Mouse (Mus musculus) small intestine, adult 2 months (tissue): ENCODE results near the gene Olfr1510. TPM values are rescaled to one million over a fixed set of nuclear protein-coding genes. Genes with fewer than 3 reads are reported as not detected.
"Not testable (repeated sequence)": the region's sequence is repeated elsewhere in the genome, so short reads cannot be mapped to it uniquely, and the experiment has no call there.

ENCODE experiments used
- H3K27ac ChIP-seq: fragments of 200-500 bp; 2 replicates; pipeline ENCODE4 v1.5.1; 2012; ENCODE audit warnings: low read depth, low read length, control low read depth, inconsistent platforms; ENCODE audit not compliant: insufficient read depth
- H3K27me3 ChIP-seq: fragments of 200-500 bp; 2 replicates; pipeline ENCODE4 v1.6.1; 2012; ENCODE audit warnings: mild to moderate bottlenecking, moderate library complexity, low read length, inconsistent platforms; ENCODE audit not compliant: control insufficient read depth, insufficient read depth
- H3K36me3 ChIP-seq: fragments of 200-500 bp; 2 replicates; pipeline ENCODE4 v1.6.1; 2012; ENCODE audit warnings: mild to moderate bottlenecking, low read length, control low read depth, inconsistent platforms; ENCODE audit not compliant: control insufficient read depth, insufficient read depth
- H3K4me1 ChIP-seq: fragments of 200-500 bp; 2 replicates; pipeline ENCODE4 v1.6.1; 2012; ENCODE audit warnings: low read length, inconsistent platforms, mixed read lengths; ENCODE audit not compliant: control insufficient read depth, insufficient read depth, insufficient read length
- H3K4me3 ChIP-seq: fragments of 200-500 bp; 2 replicates; pipeline ENCODE4 v1.5.1; 2012; ENCODE audit warnings: low read depth, mild to moderate bottlenecking, control low read depth, inconsistent platforms, low read length, moderate library complexity
- CTCF ChIP-seq: fragments of 200-500 bp; IDR thresholded peaks from 2 replicates; pipeline ENCODE4 v1.5.1; 2012; ENCODE audit warnings: low read depth, mild to moderate bottlenecking, control low read depth, inconsistent platforms, low read length, moderate library complexity, mixed read lengths; ENCODE audit not compliant: insufficient replicate concordance, insufficient read length; ENCODE audit errors: extremely low read depth
- POLR2A ChIP-seq: fragments of 200-500 bp; IDR thresholded peaks from 2 replicates; pipeline ENCODE4 v1.6.1; 2012; ENCODE audit warnings: low read depth, mild to moderate bottlenecking, control low read depth, inconsistent platforms, low read length, moderate library complexity
- WGBS: fragments of 180-500 bp; shearing (Covaris S2); methylation state at CpG from one replicate; pipeline ENCODE4 v1.1.7; 2018; 5-methylcytosine and 5-hydroxymethylcytosine counted together
- polyA plus RNA-seq: library from polyadenylated mRNA; depleted of rRNA; stranded (reverse); fragments of >200 nt; gene quantifications from 2 replicates; pipeline ENCODE4 v1.2.3, GENCODE M21; 2012; rRNA removed

The Olfr1510 gene
- polyA plus RNA-seq = not detected in 2 replicates

- WGBS = 89% methylated on average over 3 of the region's 3 CpGs
- TF ChIP-seq CTCF (no peak), POLR2A (no peak)
- Histone ChIP-seq H3K27me3 (no peaks in the 10 kb centered on the region), H3K4me3 (no peak within 1 kb of the TSS), H3K27ac (no peak within 1 kb of the TSS), H3K36me3 (no peaks in the 10 kb centered on the region), H3K4me1 (no peaks in the 10 kb centered on the region)
These were observed at the start of gene Olfr1510 for GRCm38 (mm10) chr14:52414273-52414672. Gene Olfr1510 (minus strand): TSS chr14:52414373.

- H3K27me3 ChIP-seq = no peaks in the 10 kb centered on the region
- H3K4me3 ChIP-seq = no peak overlapping the region
- no peaks in the 10 kb centered on the region for H3K4me1 ChIP-seq
- H3K36me3 ChIP-seq = no peaks in the 10 kb centered on the region
- no peak overlapping the region for H3K27ac ChIP-seq
- no peak for TF ChIP-seq POLR2A
- no peak for TF ChIP-seq CTCF
These were observed 47.8 kb upstream of the Olfr1510 start for GRCm38 (mm10) chr14:52461928-52462327.

GRCm38 (mm10) chr14:52451138-52451537 lies 37.0 kb upstream of the Olfr1510 start:
- Histone ChIP-seq H3K4me1 (no peaks in the 10 kb centered on the region), H3K36me3 (no peaks in the 10 kb centered on the region), H3K27ac (no peak overlapping the region), H3K27me3 (no peaks in the 10 kb centered on the region), H3K4me3 (no peak overlapping the region)
- WGBS = 78% methylated on average over 8 of the region's 8 CpGs
- TF ChIP-seq POLR2A = no peak
- no peak for TF ChIP-seq CTCF

- Histone ChIP-seq H3K4me1 (no peaks in the 10 kb centered on the region), H3K27ac (no peak within 1 kb of the TSS), H3K36me3 (no peaks in the 10 kb centered on the region), H3K27me3 (no peaks in the 10 kb centered on the region), H3K4me3 (no peak within 1 kb of the TSS)
- no peak for TF ChIP-seq POLR2A
- TF ChIP-seq CTCF = no peak
These were observed 28.5 kb upstream of the Olfr1510 start, which contains the start of gene Olfr1509 for GRCm38 (mm10) chr14:52442690-52443089. Gene Olfr1509 (plus strand): TSS chr14:52442990.

GRCm38 (mm10) chr14:52427686-52428085 lies 13.5 kb upstream of the Olfr1510 start:
- H3K4me3 ChIP-seq = no peak overlapping the region
- WGBS = 82% methylated on average over 1 of the region's 1 CpGs

GRCm38 (mm10) chr14:52410142-52410919 lies 3.8 kb downstream of the Olfr1510 start:
- H3K36me3 ChIP-seq, H3K27ac ChIP-seq, H3K4me1 ChIP-seq, H3K27me3 ChIP-seq, H3K4me3 ChIP-seq: not testable (repeated sequence)
- 74% methylated on average over 8 of the region's 10 CpGs for WGBS

More at GRCm38 (mm10) chr14:52427686-52428085, 13.5 kb upstream of the Olfr1510 start:
- Histone ChIP-seq H3K27me3 (no peaks in the 10 kb centered on the region), H3K4me1 (no peaks in the 10 kb centered on the region), H3K27ac (no peak overlapping the region), H3K36me3 (no peaks in the 10 kb centered on the region)
- TF ChIP-seq POLR2A (no peak), CTCF (no peak)

- Histone ChIP-seq H3K27me3 (no peaks in the 10 kb centered on the region), H3K4me1 (no peaks in the 10 kb centered on the region), H3K27ac (no peak within 1 kb of the TSS), H3K36me3 (no peaks in the 10 kb centered on the region), H3K4me3 (no peak within 1 kb of the TSS)
- TF ChIP-seq CTCF = no peak
- TF ChIP-seq POLR2A = no peak
- 79% methylated on average over 4 of the region's 4 CpGs for WGBS
These were observed 16.9 kb downstream of the Olfr1510 start, which contains the start of gene Olfr1511 for GRCm38 (mm10) chr14:52397279-52397678. Gene Olfr1511 (minus strand): TSS chr14:52397379.

GRCm38 (mm10) chr14:52390084-52390848 lies 23.9 kb downstream of the Olfr1510 start:
- H3K4me1 ChIP-seq, H3K27ac ChIP-seq, H3K27me3 ChIP-seq, H3K36me3 ChIP-seq, H3K4me3 ChIP-seq: not testable (repeated sequence)
- WGBS = 79% methylated on average over 9 of the region's 9 CpGs
